Mouse (Mus musculus): Measurements from ENCODE around the gene Rtn4rl1. TPM values are rescaled to one million over a fixed set of nuclear protein-coding genes. Genes with fewer than 3 reads are reported as not detected.

The Rtn4rl1 gene
- polyA plus RNA-seq, 1 experiment: 23.9 TPM

DNA sequence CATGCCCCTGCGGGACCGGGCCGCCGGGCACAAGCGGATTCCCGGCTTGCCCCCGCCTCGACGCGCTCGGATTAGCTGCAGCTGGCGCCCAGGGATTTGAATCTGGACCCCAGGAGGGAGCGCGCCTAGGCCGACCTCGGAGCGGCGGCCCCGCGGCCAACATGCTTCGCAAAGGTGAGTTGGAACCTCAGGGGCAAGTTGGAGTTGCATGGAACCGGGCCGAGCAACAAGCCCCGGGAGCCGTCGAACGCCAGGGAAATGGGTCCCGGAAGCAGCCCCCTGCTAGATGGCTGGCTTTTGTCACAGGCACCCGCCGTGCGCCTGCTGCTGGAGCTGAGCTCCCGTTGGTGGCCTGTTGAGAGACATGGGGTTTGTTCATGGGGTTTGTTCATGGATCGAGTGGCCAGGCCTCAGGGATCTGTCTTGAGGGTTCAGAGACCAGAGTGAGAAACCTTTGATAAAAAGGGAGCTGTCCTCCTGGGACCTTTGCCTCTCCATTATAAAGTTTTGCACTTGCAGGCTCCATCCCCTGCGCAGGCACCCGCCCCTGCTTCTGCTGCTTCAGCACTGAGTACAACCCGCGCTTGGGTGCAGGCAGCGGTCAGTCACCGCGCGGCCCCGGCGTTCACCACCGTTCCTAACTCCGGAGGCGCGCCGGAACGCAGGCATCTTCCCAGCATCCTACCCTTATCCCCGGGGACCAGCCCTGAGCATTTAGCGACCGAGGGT is 702 bp downstream of the Rtn4rl1 start:
- Histone ChIP-seq H3K27me3 (ENCODE audit: control insufficient read depth, insufficient read depth, low read length) (no peaks in the 10 kb centered on the region), H3K4me1 (ENCODE audit: control insufficient read depth, insufficient read depth, low read length) (peaks cover 23% of the 10 kb centered on the region), H3K4me3 (replicated peaks; ENCODE audit: insufficient read depth, low read depth, low read length) (peak overlapping the region; percentile 64), H3K27ac (ENCODE audit: insufficient read depth, low read length) (peak overlapping the region; percentile 95)
- WGBS: under 1% methylated on average over 52 of the region's 52 CpGs
- peak in 1 of 2 experiments; percentile 70 for DNase-seq
- no peak for TF ChIP-seq POLR2A (IDR thresholded peaks at IDR 0.05; ENCODE audit: borderline replicate concordance, insufficient read depth, low read length)
- TF ChIP-seq CTCF (IDR thresholded peaks at IDR 0.05; ENCODE audit: borderline replicate concordance, insufficient read depth, low read depth, low read length): no peak

- under 1% methylated on average over 39 of the region's 39 CpGs for WGBS
- peaks cover 29% of the 10 kb centered on the region for H3K4me1 ChIP-seq (ENCODE audit: control insufficient read depth, insufficient read depth, low read length)
- DNase-seq: peak; percentile 84
- TF ChIP-seq CTCF (IDR thresholded peaks at IDR 0.05; ENCODE audit: borderline replicate concordance, insufficient read depth, low read depth, low read length) (no peak), POLR2A (IDR thresholded peaks at IDR 0.05; ENCODE audit: borderline replicate concordance, insufficient read depth, low read length) (no peak)
- H3K27ac ChIP-seq (ENCODE audit: insufficient read depth, low read length): peak overlapping the region; percentile 95
- peak overlapping the region; percentile 64 for H3K4me3 ChIP-seq (replicated peaks; ENCODE audit: insufficient read depth, low read depth, low read length)
- H3K27me3 ChIP-seq (ENCODE audit: control insufficient read depth, insufficient read depth, low read length): no peaks in the 10 kb centered on the region
Measured at GRCm38 (mm10) chr11:75194850-75195461, 1.4 kb downstream of the Rtn4rl1 start.

- no peak for TF ChIP-seq POLR2A (IDR thresholded peaks at IDR 0.05; ENCODE audit: borderline replicate concordance, insufficient read depth, low read length)
- no peak for TF ChIP-seq CTCF (IDR thresholded peaks at IDR 0.05; ENCODE audit: borderline replicate concordance, insufficient read depth, low read depth, low read length)
- 23% methylated on average over 6 of the region's 6 CpGs for WGBS
- Histone ChIP-seq H3K4me1 (ENCODE audit: control insufficient read depth, insufficient read depth, low read length) (peaks cover 41% of the 10 kb centered on the region), H3K27me3 (ENCODE audit: control insufficient read depth, insufficient read depth, low read length) (no peaks in the 10 kb centered on the region), H3K4me3 (replicated peaks; ENCODE audit: insufficient read depth, low read depth, low read length) (peak overlapping the region; percentile 64), H3K27ac (ENCODE audit: insufficient read depth, low read length) (peak overlapping the region; percentile 54)
- peak; percentile 60 for DNase-seq
Measured at GRCm38 (mm10) chr11:75196131-75196530, 2.5 kb downstream of the Rtn4rl1 start.

GRCm38 (mm10) chr11:75197956-75198355 is 4.4 kb downstream of the Rtn4rl1 start:
- Histone ChIP-seq H3K4me1 (ENCODE audit: control insufficient read depth, insufficient read depth, low read length) (peaks cover 57% of the 10 kb centered on the region), H3K27ac (ENCODE audit: insufficient read depth, low read length) (peak overlapping the region; percentile 91), H3K4me3 (replicated peaks; ENCODE audit: insufficient read depth, low read depth, low read length) (no peak overlapping the region), H3K27me3 (ENCODE audit: control insufficient read depth, insufficient read depth, low read length) (no peaks in the 10 kb centered on the region)
- no peak for DNase-seq
- WGBS: 62% methylated on average over 7 of the region's 7 CpGs
- TF ChIP-seq POLR2A (IDR thresholded peaks at IDR 0.05; ENCODE audit: borderline replicate concordance, insufficient read depth, low read length) (no peak), CTCF (IDR thresholded peaks at IDR 0.05; ENCODE audit: borderline replicate concordance, insufficient read depth, low read depth, low read length) (no peak)

DNA sequence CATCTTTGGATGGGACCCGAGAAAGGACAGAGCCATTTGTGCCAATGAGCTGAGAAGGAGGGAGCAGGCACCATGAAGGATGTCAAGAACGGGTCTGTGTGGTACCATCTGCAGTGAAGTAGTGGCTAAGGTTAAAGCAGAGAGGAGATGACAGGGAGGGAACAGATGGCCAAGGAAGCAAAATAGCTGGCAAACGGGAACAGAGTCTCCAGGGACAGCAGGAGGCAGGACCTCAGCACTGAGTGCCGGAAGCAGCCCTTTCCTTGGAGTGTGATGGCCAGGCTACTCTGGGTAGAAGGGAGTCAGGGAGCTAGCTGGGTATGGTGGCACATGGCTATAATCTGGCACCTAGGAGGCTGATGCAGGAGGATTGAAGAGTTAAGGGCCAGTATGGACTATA is 5.2 kb downstream of the Rtn4rl1 start:
- Histone ChIP-seq H3K27ac (ENCODE audit: insufficient read depth, low read length) (peak overlapping the region; percentile 91), H3K4me3 (replicated peaks; ENCODE audit: insufficient read depth, low read depth, low read length) (no peak overlapping the region), H3K4me1 (ENCODE audit: control insufficient read depth, insufficient read depth, low read length) (peaks cover 65% of the 10 kb centered on the region), H3K27me3 (ENCODE audit: control insufficient read depth, insufficient read depth, low read length) (no peaks in the 10 kb centered on the region)
- DNase-seq: peak; percentile 78 to 88
- TF ChIP-seq POLR2A (IDR thresholded peaks at IDR 0.05; ENCODE audit: borderline replicate concordance, insufficient read depth, low read length) (no peak), CTCF (IDR thresholded peaks at IDR 0.05; ENCODE audit: borderline replicate concordance, insufficient read depth, low read depth, low read length) (no peak)
- WGBS: 9% methylated on average over 4 of the region's 4 CpGs

GRCm38 (mm10) chr11:75199951-75200350 is 6.4 kb downstream of the Rtn4rl1 start:
- H3K4me3 ChIP-seq (replicated peaks; ENCODE audit: insufficient read depth, low read depth, low read length): no peak overlapping the region
- H3K27ac ChIP-seq (ENCODE audit: insufficient read depth, low read length): peak overlapping the region; percentile 48; the same call in 1 of the 2 replicates
- no peaks in the 10 kb centered on the region for H3K27me3 ChIP-seq (ENCODE audit: control insufficient read depth, insufficient read depth, low read length)
- DNase-seq: peak in 1 of 2 experiments; percentile 36
- TF ChIP-seq POLR2A (IDR thresholded peaks at IDR 0.05; ENCODE audit: borderline replicate concordance, insufficient read depth, low read length) (no peak), CTCF (IDR thresholded peaks at IDR 0.05; ENCODE audit: borderline replicate concordance, insufficient read depth, low read depth, low read length) (no peak)
- 39% methylated on average over 5 of the region's 5 CpGs for WGBS
- peaks cover 74% of the 10 kb centered on the region for H3K4me1 ChIP-seq (ENCODE audit: control insufficient read depth, insufficient read depth, low read length)

DNA sequence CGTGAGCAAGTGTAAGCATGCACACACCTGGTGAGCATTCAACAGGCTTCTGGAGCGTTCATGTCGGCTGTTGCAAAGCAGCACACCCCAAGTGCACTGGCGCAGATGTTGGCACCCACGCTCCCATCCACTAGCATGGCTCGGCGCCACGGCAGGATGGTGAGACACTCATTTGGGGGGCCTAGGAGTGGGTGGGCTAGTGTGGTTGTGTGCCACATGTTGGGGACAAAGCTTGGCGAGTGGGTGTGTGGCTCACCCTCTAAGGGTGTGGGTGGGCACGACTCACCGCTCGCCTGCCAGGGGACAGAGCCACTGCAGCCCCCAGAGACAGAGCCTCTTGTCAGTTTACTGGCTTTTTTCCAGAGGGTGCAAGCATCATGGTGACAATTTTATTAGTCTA is 7.4 kb downstream of the Rtn4rl1 start:
- 48% methylated on average over 12 of the region's 12 CpGs for WGBS
- 0 out of 2 replicates have a peak overlapping the region, but pooled peaks have one; percentile 45 for H3K27ac ChIP-seq (ENCODE audit: insufficient read depth, low read length)
- DNase-seq: peak in 1 of 2 experiments; percentile 37
- H3K4me3 ChIP-seq (replicated peaks; ENCODE audit: insufficient read depth, low read depth, low read length): no peak overlapping the region
- H3K27me3 ChIP-seq (ENCODE audit: control insufficient read depth, insufficient read depth, low read length): no peaks in the 10 kb centered on the region
- peaks cover 82% of the 10 kb centered on the region for H3K4me1 ChIP-seq (ENCODE audit: control insufficient read depth, insufficient read depth, low read length)
- no peak for TF ChIP-seq CTCF (IDR thresholded peaks at IDR 0.05; ENCODE audit: borderline replicate concordance, insufficient read depth, low read depth, low read length)
- no peak for TF ChIP-seq POLR2A (IDR thresholded peaks at IDR 0.05; ENCODE audit: borderline replicate concordance, insufficient read depth, low read length)

GRCm38 (mm10) chr11:75201721-75202120 is 8.1 kb downstream of the Rtn4rl1 start:
- Histone ChIP-seq H3K27me3 (ENCODE audit: control insufficient read depth, insufficient read depth, low read length) (no peaks in the 10 kb centered on the region), H3K27ac (ENCODE audit: insufficient read depth, low read length) (no peak overlapping the region), H3K4me3 (replicated peaks; ENCODE audit: insufficient read depth, low read depth, low read length) (no peak overlapping the region), H3K4me1 (ENCODE audit: control insufficient read depth, insufficient read depth, low read length) (peaks cover 86% of the 10 kb centered on the region)
- peak; percentile 43 to 49 for DNase-seq
- TF ChIP-seq CTCF (IDR thresholded peaks at IDR 0.05; ENCODE audit: borderline replicate concordance, insufficient read depth, low read depth, low read length) (no peak), POLR2A (IDR thresholded peaks at IDR 0.05; ENCODE audit: borderline replicate concordance, insufficient read depth, low read length) (no peak)
- whole genome bisulfite sequencing: 29% methylated on average over 8 of the region's 8 CpGs

Measured in cerebellum, adult 2 months (tissue).